Mouse (Mus musculus): ENCODE results near the gene Sec14l4.

Gene Sec14l4

GRCm38 (mm10) chr11:4027561-4028334 is 3.5 kb upstream of the Sec14l4 start:
- no peak for DNase-seq

GRCm38 (mm10) chr11:4029343-4029742 is 1.9 kb upstream of the Sec14l4 start:
- DNase-seq: no peak

- DNase-seq: peak; percentile 21 to 25
Measured at GRCm38 (mm10) chr11:4031961-4032360, 699 bp downstream of the Sec14l4 start.

- DNase-seq: no peak
Measured at GRCm38 (mm10) chr11:4033471-4033870, 2.2 kb downstream of the Sec14l4 start.

- no peak for DNase-seq
Measured at GRCm38 (mm10) chr11:4034169-4034568, 2.9 kb downstream of the Sec14l4 start.

- DNase-seq: no peak
Measured at GRCm38 (mm10) chr11:4035116-4035892, 4.0 kb downstream of the Sec14l4 start.

GRCm38 (mm10) chr11:4035916-4036315 is 4.7 kb downstream of the Sec14l4 start:
- DNase-seq: no peak

- no peak for DNase-seq
Measured at GRCm38 (mm10) chr11:4036365-4037084, 5.3 kb downstream of the Sec14l4 start.

- DNase-seq: no peak
Measured at GRCm38 (mm10) chr11:4039951-4040350, 8.7 kb downstream of the Sec14l4 start.

GRCm38 (mm10) chr11:4041123-4041625 is 9.9 kb downstream of the Sec14l4 start:
- no peak for DNase-seq

- DNase-seq: no peak
Measured at GRCm38 (mm10) chr11:4043081-4043480, 11.8 kb downstream of the Sec14l4 start.

GRCm38 (mm10) chr11:4046526-4046925 is 15.3 kb downstream of the Sec14l4 start:
- no peak for DNase-seq

- no peak for DNase-seq
Measured at GRCm38 (mm10) chr11:4047766-4048165, 16.5 kb downstream of the Sec14l4 start.

GRCm38 (mm10) chr11:4048438-4048837 is 17.2 kb downstream of the Sec14l4 start:
- DNase-seq: no peak

- peak; percentile 88 to 93 for DNase-seq
Measured at GRCm38 (mm10) chr11:4053586-4053985, 22.3 kb downstream of the Sec14l4 start.

- DNase-seq: no peak
Measured at GRCm38 (mm10) chr11:4060866-4061575, 29.8 kb downstream of the Sec14l4 start.

- DNase-seq: no peak
Measured at GRCm38 (mm10) chr11:4062523-4062922, 31.3 kb downstream of the Sec14l4 start.

- DNase-seq: no peak
Measured at GRCm38 (mm10) chr11:4062981-4063380, 31.7 kb downstream of the Sec14l4 start.

GRCm38 (mm10) chr11:4064627-4065122 is 33.4 kb downstream of the Sec14l4 start, which contains the start of gene Sec14l3:
Sec14l3 (plus strand) TSS chr11:4064841.
- DNase-seq: no peak

- DNase-seq: no peak
Measured at GRCm38 (mm10) chr11:4069664-4070063, 38.4 kb downstream of the Sec14l4 start.

- peak in 1 of 2 experiments; percentile 28 for DNase-seq
Measured at GRCm38 (mm10) chr11:4076633-4077032, 45.4 kb downstream of the Sec14l4 start.

GRCm38 (mm10) chr11:4078267-4078933 is 47.1 kb downstream of the Sec14l4 start:
- no peak for DNase-seq

All from cerebellum, postnatal 10 days (tissue).